Mouse (Mus musculus): ENCODE data around the gene Gga3. TPM values are rescaled to one million over a fixed set of nuclear protein-coding genes. Genes with fewer than 3 reads are reported as not detected.
A peak's percentile ranks its signal among the peaks of the same experiment; 100 is the strongest.

The Gga3 gene
- polyA plus RNA-seq, 1 experiment = 55.4 TPM

GRCm38 (mm10) chr11:115585573-115586100, 18.2 kb downstream of the Gga3 start:
- no peak overlapping the region for H3K4me3 ChIP-seq (ENCODE audit: insufficient read depth, low read length)
- H3K4me1 ChIP-seq (ENCODE audit: control insufficient read depth, insufficient read depth, low read length) = no peaks in the 10 kb centered on the region
- TF ChIP-seq POLR2A (IDR thresholded peaks at IDR 0.05; ENCODE audit: extremely low read depth, insufficient read depth, low read length) (no peak), CTCF (IDR thresholded peaks at IDR 0.05; ENCODE audit: extremely low read depth, insufficient read depth, low read length) (no peak)
- no peak overlapping the region for H3K27ac ChIP-seq (ENCODE audit: insufficient read depth, low read length)

GRCm38 (mm10) chr11:115584376-115585073, 19.3 kb downstream of the Gga3 start:
- Histone ChIP-seq H3K4me1 (ENCODE audit: control insufficient read depth, insufficient read depth, low read length) (no peaks in the 10 kb centered on the region), H3K4me3 (ENCODE audit: insufficient read depth, low read length) (no peak overlapping the region), H3K27ac (ENCODE audit: insufficient read depth, low read length) (no peak overlapping the region)
- TF ChIP-seq POLR2A (IDR thresholded peaks at IDR 0.05; ENCODE audit: extremely low read depth, insufficient read depth, low read length) (no peak), CTCF (IDR thresholded peaks at IDR 0.05; ENCODE audit: extremely low read depth, insufficient read depth, low read length) (no peak)

- Histone ChIP-seq H3K4me3 (ENCODE audit: insufficient read depth, low read length) (no peak overlapping the region), H3K27ac (ENCODE audit: insufficient read depth, low read length) (no peak overlapping the region), H3K4me1 (ENCODE audit: control insufficient read depth, insufficient read depth, low read length) (no peaks in the 10 kb centered on the region)
Observed at GRCm38 (mm10) chr11:115582913-115583606, 20.8 kb downstream of the Gga3 start.

DNA sequence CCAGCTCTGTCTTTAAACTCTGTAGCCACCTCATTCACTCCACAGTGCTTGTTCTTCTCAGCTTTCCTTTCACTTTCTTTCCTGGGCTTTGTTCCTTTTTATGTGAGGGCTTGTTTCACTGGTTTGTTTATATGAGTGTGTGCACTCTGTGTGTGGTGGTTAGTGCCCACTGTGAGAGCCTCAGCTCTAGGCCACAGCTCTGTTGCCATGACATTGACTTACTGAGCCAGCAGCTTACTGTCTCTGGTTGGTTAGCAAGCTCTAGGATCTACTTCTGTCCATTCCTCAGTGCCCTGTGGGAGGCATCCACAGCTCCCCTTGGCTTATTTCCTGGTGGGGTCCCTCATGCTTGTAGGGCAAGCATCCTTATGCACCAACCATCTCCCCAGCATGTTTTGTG, 24.8 kb downstream of the Gga3 start:
- Histone ChIP-seq H3K4me3 (ENCODE audit: insufficient read depth, low read length) (no peak overlapping the region), H3K27ac (ENCODE audit: insufficient read depth, low read length) (no peak overlapping the region), H3K4me1 (ENCODE audit: control insufficient read depth, insufficient read depth, low read length) (no peaks in the 10 kb centered on the region)
- TF ChIP-seq POLR2A (IDR thresholded peaks at IDR 0.05; ENCODE audit: extremely low read depth, insufficient read depth, low read length) = no peak
- no peak for TF ChIP-seq CTCF (IDR thresholded peaks at IDR 0.05; ENCODE audit: extremely low read depth, insufficient read depth, low read length)

More at GRCm38 (mm10) chr11:115582913-115583606, 20.8 kb downstream of the Gga3 start:
- TF ChIP-seq POLR2A (IDR thresholded peaks at IDR 0.05; ENCODE audit: extremely low read depth, insufficient read depth, low read length) = no peak
- TF ChIP-seq CTCF (IDR thresholded peaks at IDR 0.05; ENCODE audit: extremely low read depth, insufficient read depth, low read length) = no peak

DNA sequence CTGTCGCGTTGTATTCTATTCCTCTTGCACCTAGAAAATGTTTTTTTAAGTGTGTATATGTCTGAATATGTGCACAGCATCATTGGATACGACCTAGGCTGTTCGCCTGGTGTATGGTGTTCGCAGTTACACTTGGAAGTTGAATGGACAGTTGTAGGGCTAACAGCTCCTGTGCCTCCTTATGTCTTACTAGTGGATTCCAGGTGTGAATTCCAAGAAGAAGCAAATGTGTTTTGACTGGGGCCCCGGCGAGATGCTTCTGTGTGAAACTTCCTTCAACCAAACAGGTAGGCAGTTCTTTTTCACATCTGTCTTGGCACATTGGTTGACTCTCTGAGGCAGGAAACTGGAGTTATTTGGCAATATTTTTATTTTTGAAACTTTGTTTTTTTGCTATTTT, 38.9 kb downstream of the Gga3 start:
- Histone ChIP-seq H3K4me1 (ENCODE audit: control insufficient read depth, insufficient read depth, low read length) (no peaks in the 10 kb centered on the region), H3K4me3 (ENCODE audit: insufficient read depth, low read length) (peak overlapping the region; percentile 76), H3K27ac (ENCODE audit: insufficient read depth, low read length) (no peak overlapping the region)
- TF ChIP-seq CTCF (IDR thresholded peaks at IDR 0.05; ENCODE audit: extremely low read depth, insufficient read depth, low read length) (no peak), POLR2A (IDR thresholded peaks at IDR 0.05; ENCODE audit: extremely low read depth, insufficient read depth, low read length) (no peak)

DNA sequence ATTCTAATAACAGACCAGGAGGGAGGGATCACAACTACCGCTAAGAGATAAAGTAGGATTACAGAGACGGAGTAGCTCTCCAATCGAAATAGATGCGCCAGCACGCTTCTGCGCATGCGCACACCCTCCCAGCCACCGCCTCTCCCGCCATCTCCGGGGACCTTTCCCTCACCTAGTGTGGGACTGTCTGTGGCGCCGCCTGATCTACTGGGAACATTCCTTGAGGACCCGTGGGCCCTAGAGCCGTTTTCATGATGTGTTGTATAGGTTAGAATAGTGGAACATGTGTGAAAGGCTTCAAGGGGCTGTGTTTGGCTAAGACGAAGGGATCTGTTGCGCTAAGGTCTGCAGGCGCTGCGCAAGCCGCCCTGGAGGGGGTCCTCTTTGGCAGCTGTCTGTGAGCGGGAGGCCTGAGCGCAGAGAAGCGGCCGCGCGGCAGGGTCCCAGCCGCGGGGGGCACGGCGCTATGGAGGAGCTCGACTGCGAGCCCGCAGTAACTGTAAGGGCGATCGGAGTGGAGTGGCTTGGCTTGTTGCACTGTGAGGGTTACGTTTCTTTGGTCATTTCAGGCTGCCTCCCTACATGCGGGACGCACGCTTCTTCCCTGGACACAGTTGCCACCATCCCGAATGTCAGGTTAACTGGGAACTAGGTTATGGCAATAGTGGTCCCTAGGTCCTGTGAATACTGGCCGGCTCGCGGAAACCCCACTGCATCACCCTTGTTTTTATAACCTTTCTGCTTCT, 39.6 kb downstream of the Gga3 start, which contains the start of gene Nup85:
Nup85 (plus strand) TSS at position 371 of the 746 bp plus-strand sequence.
- TF ChIP-seq CTCF (IDR thresholded peaks at IDR 0.05; ENCODE audit: extremely low read depth, insufficient read depth, low read length) = no peak
- peak; percentile 60 for TF ChIP-seq POLR2A (IDR thresholded peaks at IDR 0.05; ENCODE audit: extremely low read depth, insufficient read depth, low read length)
- H3K4me1 ChIP-seq (ENCODE audit: control insufficient read depth, insufficient read depth, low read length) = no peaks in the 10 kb centered on the region
- peak within 1 kb of the TSS; percentile 93 for H3K27ac ChIP-seq (ENCODE audit: insufficient read depth, low read length)

DNA sequence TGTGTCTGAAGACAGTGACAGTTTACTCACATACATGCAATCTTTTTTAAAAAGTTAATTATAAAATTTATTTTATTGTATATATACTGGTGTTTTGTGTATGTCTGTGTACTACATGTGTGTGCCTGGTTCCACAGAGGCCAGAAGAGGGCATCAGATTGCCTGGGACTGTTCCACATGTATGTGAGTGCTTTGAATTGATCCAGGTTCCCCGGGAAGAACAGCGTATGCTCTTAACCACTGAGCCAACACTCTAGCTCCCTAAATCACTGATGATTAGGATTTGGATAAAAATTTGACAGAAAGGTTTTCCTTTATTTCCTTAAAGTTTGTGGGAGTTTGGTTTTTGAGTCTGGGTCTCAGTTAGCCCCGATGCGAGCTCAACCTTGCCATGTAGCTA, 40.4 kb downstream of the Gga3 start:
- TF ChIP-seq CTCF (IDR thresholded peaks at IDR 0.05; ENCODE audit: extremely low read depth, insufficient read depth, low read length) (no peak), POLR2A (IDR thresholded peaks at IDR 0.05; ENCODE audit: extremely low read depth, insufficient read depth, low read length) (no peak)

More for the DNA sequence above, 39.6 kb downstream of the Gga3 start, which contains the start of gene Nup85:
- peak within 1 kb of the TSS; percentile 76 for H3K4me3 ChIP-seq (ENCODE audit: insufficient read depth, low read length)

DNA sequence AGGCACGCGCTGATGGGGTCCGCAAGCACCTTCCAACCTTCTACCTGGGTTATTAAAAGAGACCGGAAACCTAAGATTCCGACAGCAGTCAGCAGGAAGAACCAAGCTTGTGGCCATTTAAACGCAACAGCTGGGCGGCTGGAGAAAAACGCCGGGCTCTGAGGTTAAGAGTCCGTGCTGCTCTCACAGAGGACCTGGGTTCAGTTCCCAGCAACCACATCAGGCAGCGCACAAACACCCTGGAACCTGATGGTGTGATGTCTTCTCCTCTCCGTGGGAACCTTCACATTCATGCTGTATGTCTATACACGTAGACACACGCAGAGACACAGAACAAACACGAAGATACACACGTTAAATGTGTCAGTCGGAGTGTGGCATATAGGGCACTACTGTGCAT, 48.1 kb downstream of the Gga3 start:
- Histone ChIP-seq H3K27ac (ENCODE audit: insufficient read depth, low read length) (no peak overlapping the region), H3K4me1 (ENCODE audit: control insufficient read depth, insufficient read depth, low read length) (no peaks in the 10 kb centered on the region), H3K4me3 (ENCODE audit: insufficient read depth, low read length) (no peak overlapping the region)
- TF ChIP-seq POLR2A (IDR thresholded peaks at IDR 0.05; ENCODE audit: extremely low read depth, insufficient read depth, low read length) = no peak
- no peak for TF ChIP-seq CTCF (IDR thresholded peaks at IDR 0.05; ENCODE audit: extremely low read depth, insufficient read depth, low read length)

More for the DNA sequence above, 40.4 kb downstream of the Gga3 start:
- H3K4me1 ChIP-seq (ENCODE audit: control insufficient read depth, insufficient read depth, low read length) = no peaks in the 10 kb centered on the region
- peak overlapping the region; percentile 76 for H3K4me3 ChIP-seq (ENCODE audit: insufficient read depth, low read length)
- H3K27ac ChIP-seq (ENCODE audit: insufficient read depth, low read length) = no peak overlapping the region

- Histone ChIP-seq H3K4me3 (ENCODE audit: insufficient read depth, low read length) (no peak overlapping the region), H3K27ac (ENCODE audit: insufficient read depth, low read length) (no peak overlapping the region), H3K4me1 (ENCODE audit: control insufficient read depth, insufficient read depth, low read length) (no peaks in the 10 kb centered on the region)
- TF ChIP-seq CTCF (IDR thresholded peaks at IDR 0.05; ENCODE audit: extremely low read depth, insufficient read depth, low read length) (peak; percentile 20; the same call in 1 of the 2 replicates), POLR2A (IDR thresholded peaks at IDR 0.05; ENCODE audit: extremely low read depth, insufficient read depth, low read length) (no peak)
Observed at GRCm38 (mm10) chr11:115552783-115553182, 51.1 kb downstream of the Gga3 start.
